Mouse (Mus musculus): ENCODE data around the gene Ints6.
"Not testable (repeated sequence)": the region's sequence is repeated elsewhere in the genome, so short reads cannot be mapped to it uniquely, and the experiment has no call there.

Gene Ints6

DNA sequence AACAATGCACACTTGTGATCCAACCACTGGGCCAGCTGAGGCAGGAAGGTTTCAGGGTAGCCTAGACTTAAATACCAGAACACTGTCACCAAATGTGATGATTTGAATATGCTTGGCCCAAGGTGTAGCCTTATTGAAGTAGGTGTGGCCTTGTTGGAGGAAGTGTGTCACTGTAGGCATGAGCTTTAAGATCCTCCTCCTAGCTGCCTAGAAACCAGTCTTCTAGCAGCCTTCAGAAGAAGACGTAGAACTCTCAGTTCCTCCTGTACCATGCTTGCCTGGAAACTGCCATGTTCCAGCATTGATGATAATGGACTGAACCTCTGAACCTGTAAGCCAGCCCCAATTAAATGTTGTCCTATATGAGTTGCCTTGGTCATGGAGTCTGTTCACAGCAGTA lies 25.3 kb downstream of the Ints6 start:
- no peak for DNase-seq

DNA sequence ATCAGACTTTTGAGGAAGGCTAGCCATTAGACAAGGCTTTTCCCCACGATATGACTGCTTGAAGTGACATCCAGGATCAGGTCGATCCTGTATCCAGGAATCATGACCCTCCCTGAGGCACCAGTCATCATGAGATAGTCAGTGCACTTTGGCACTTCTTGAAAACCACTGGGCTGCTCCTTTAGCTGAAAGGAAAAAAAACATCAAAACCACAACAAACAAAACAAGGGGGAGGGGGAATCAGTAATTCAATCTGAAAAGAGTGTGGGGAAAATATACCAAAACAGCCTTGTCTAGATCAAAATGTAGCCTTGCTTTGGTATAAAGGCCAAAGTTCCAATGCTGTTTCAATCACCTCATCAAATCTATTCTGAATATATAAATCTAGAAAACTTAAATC lies 27.3 kb downstream of the Ints6 start:
- DNase-seq: no peak

DNA sequence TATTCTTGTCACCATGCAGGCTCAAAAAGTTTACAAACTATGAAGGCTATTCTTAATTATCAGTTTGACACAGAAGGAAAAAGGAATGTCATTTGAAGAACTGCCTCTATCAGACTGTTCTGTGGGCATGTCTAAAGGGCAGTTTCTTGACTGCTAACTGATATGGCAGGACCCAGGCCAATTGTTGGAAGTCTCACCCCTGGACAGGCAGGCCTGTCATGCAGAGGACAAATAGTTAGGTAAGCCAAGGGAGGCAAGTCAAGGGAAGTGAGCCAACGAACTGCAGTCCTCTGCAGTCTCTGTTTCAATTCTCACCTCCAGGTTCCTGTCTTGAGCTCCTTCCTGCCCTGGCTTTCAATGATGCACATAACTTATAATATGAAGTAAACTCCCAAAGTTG lies 29.1 kb downstream of the Ints6 start:
- no peak for DNase-seq

DNA sequence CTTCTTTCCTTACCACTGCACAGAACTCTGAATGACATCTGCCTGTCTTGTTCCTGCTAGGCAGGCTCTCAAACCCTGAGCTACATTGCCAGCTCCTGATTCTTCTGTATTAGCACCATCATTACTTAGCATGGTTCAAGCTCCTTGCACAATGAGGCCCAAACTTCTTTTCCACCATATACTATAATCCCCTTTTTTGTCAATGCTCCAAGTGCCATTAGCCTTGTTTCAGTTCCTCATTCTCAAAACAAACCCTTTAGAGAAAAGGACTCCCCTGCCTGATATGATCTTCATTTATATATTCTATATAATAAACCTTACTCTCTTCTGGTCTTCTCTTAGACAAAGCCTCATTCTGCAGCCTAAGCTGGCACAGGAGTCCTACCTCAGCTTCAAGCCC lies 36.4 kb downstream of the Ints6 start:
- DNase-seq: no peak

DNA sequence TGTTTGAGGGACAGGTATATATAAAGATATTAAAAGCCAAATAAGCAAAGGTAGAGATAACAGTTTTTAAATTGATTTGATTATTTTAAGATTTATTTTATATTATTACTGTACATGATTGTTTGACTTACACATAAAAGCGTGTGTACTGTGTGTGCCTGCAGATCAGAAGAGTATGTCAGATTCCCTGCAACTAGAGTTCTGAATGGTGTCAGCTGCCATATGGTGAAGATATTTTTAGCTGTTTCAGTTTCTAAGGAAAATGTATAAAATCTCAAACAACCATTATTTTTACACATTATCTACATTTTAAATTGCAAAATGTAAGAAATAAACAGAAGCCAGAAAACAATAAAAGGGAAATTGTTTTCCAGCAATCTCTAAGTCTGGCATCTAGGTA lies 39.3 kb downstream of the Ints6 start:
- DNase-seq: no peak

DNA sequence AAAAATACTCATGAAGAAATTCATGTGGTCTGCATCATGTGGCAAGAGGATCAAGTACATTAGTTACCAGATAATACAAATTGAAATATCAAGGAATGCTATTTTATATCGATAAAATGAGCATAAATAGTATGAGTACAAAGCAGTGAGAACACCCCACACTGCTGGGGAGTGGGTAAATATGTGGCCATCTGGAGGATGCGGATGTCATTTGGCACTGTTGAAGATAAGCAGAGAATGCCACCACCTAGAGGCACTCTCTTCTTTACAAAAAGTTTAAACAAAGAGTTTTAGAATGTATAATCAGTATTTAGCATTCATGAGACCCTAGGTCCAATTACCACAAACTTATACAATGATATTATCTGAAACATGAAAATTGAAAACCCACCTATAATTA lies 42.8 kb downstream of the Ints6 start:
- peak; percentile 12 to 28 for DNase-seq

DNA sequence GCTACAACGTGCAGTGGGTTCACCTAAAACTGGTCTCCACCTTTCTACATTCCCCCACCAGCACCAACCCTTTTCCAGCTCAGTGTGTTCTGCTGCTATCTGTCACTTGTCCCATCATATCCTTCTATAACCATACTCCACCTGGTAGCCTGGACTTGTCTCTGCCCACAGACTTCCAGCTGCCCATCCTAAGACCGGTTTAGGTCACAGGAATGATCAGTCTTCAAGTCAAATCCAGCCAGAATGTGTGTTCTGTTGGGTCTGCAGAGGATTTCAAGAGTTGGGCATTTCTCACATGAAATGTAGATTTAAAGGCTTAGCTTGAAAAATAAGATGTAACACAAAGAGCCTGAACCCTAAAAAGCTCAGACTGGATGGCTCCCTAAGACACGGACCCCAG lies 87.3 kb downstream of the Ints6 start:
- DNase-seq: peak in 1 of 2 experiments; percentile 8

DNA sequence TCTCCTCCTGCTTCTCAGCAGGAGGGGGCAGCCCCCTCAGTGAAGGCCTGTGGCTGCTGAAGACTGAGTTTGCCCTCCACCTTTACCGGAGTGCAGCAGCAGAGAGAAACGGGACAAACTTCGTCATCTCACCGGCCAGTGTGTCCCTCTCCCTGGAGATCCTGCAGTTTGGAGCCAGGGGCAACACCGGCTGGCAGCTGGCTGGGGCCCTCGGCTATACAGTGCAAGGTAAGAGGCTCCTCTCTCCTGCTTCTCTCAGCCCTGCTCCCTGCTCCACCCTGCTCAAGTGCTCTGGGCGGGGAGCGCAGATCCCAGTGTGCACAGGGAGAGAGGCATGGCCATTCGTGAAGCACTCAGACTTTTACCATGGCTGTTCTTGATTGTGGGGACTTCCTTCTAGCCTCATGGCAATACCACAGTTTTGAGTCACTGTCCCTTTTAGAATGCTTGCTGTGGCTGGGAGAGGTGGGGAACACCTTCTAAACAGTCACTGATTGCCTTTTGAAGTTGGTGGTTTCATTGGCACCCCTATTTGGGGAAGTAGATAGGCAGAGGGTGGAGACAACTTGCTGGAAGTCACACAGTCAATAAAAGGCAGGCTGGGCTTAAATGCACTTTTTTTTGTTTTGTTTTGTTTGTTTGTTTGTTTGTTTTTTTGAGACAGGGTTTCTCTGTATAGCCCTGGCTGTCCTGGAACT lies 95.8 kb downstream of the Ints6 start:
- no peak for DNase-seq

DNA sequence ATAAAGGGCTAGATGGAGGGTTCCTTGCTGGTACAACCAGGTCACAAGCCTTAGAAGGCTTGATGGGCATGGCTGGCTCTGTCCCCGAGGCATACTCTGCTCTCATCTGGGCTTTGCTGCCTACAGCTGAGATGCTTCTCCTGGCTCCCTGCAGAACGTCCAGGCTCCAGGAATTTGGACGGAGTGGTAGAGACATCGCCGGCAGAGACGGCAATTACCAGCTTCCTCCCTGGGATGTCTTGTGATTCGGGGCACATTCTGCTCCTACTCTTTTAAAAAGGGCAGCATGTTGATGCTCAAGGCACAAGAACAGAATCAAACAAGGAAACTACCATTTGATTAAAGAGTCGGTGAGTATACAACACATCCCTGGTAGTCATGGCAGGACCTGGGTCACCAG lies 97.6 kb downstream of the Ints6 start, which contains the start of gene Serpine3:
Gene Serpine3 (plus strand): TSS at position 301 of the 400 bp plus-strand sequence.
- no peak for DNase-seq

DNA sequence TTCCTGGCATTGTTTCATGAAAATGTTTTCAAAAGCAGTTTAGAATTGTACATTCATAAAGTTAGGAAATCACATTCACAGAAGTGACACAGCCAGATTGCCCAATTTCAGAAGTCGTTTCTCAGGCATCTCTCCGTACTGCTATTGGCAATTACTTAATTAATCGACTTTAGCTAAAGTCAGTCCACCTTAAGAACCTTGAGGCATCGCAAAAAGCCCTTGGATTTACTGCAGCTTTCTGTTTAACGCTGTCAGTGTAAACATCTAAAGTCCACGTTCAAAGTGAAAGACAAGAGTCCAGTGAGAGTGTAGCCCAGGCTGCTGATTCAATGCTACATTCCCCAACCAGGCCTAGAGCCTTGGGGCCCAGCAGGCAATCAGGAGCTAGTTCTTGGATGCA lies 98.6 kb downstream of the Ints6 start:
- DNase-seq: no peak

DNA sequence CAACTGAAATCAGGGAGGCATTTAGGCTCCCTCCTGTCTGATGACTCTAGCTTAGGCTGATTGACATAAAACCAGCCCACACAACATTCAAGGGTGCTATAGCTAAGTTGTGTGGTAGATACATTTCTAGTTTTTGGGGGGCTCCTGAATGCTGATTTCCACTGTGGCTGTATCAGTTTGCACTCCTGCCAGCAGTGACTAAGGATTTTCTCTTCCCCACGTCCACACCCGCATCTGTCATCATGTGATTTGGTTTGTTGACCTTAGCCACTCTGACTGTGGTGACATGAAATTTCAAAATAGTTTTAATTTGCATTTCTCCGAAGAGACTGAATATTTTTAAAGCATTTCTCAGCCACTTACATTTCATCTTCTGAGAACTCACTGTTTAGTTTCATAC lies 103.5 kb downstream of the Ints6 start:
- DNase-seq: no peak

DNA sequence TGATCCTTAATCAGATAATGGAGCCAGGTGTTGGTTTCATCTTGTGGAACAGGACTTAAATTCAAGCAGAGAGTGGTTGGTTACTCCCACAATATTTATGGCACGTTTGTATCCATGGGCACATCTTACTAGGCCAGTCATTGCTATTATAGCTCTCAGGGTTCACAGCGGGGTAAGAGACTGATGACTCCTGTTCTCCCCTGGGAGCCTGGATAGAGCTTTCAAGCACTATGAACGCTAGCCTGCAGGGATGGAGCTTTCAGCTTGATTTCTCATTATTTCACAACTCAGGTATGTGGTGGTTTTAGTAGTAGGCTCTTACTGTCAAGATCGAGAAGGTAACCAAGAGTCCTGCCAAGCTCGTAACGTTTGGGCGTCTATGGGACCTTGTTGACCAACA lies 105.0 kb downstream of the Ints6 start:
- DNase-seq: no peak

DNA sequence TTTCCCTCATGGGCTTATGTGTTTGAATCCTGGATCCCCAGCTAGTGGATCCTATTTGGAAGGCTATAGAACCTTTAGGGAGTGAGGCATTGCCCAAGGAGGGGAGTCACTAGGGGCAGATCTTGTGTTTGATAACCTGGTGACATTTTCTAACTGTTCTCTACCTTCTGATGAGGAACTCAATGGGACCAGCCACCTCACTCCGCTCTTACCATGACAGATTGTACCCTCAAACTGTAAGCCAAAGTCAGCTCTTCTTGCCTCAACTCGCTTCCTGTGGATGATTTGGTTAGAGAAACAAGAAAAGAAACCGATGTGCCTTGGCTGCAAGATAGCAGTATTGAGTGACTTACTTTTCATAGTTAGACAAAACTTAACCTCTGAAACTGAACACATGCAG lies 109.2 kb downstream of the Ints6 start:
- no peak for DNase-seq

DNA sequence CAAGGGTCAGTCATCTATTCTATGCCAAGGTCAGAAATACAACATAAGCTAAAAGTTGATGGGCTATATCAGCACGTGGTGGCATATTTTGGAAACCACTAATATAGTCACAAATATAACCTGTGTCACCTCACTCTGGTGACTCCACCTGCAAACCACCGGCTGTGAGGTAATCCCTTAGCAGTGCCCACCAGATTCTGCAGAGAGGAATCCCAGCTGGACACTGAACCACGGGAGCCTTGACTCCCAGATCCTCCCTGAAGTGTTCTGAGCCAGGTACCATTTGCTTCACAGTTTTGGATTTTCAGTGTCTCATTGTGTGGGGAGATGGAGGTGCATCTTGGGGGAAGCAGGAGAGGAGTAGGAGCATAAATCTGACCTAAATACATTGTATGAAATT lies 110.6 kb downstream of the Ints6 start:
- no peak for DNase-seq

DNA sequence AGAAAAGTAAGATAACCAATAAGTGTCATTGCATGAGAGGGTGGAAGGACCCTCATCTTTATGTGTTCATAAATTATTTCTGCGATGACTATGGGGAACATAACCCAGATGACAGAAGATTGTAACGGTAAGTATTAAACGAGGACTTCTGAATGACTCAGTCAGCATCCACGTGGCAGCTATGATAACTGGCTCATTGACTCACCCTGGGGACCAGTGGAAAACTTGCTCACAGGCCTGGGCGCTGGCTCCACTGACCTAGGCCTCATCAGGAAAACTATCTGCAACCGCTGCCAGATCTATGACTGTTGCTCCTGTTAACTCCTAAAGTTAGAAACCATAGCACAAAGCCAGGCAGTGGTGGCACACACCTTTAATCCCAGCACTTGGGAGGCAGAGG lies 112.6 kb downstream of the Ints6 start:
- no peak for DNase-seq

DNA sequence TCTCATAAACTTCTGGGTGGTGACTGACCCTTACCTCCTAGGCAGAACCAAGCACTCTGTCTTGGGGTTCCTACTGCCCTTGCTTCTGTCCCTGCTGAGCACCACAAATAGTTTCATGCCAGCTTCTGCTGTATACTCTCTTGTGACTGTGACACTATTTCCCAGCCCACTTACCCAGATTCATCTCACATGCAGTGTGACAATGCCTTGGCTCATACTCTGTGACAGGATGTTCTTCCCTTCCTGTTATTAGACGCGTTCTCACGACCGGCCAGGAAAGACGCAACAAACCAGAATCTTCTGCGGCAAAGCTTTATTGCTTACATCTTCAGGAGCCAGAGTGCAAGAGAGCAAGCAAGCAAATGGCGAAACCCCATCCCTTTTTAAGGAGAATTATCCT lies 118.6 kb downstream of the Ints6 start:
- not testable (repeated sequence) for DNase-seq

DNA sequence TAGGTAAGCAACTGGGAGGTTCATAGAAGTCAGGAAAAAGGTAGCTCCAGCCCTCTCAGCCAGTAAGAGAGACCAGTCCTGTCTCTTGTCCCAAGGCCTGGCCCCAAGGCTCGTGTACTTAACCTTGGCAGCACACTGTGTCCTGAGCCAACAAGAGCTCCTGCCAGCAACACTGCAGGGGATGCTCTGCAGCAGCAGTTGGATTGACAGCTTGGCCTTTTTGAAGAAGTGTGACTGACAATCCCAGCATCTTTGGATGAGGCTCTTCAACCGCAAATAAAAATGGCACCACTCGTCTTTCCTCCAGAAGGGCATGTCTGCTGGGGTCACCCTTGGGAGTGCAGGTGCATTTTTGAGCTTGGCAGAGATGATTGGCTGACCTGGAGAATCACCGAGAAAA lies 120.6 kb downstream of the Ints6 start:
- DNase-seq: peak in 1 of 2 experiments; percentile 25

DNA sequence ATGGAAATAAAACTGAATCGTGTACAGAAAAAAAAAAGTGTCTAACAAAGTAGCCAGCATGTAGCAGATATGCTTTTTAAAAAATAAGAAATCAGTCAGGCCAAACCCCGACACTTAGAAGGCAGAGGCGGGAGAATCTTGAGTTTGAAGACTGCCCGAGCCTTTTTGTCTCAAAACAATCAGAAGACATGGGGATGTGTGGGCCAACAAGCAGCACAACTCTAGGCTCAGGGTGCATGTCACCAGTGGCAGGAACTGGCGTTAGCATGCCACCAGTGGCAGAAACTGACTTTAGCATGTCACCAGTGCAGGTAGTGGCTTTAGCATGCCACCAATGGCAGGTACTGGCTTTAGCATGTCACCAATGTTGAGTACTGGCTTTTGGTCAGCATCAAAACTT lies 121.4 kb downstream of the Ints6 start:
- no peak for DNase-seq

DNA sequence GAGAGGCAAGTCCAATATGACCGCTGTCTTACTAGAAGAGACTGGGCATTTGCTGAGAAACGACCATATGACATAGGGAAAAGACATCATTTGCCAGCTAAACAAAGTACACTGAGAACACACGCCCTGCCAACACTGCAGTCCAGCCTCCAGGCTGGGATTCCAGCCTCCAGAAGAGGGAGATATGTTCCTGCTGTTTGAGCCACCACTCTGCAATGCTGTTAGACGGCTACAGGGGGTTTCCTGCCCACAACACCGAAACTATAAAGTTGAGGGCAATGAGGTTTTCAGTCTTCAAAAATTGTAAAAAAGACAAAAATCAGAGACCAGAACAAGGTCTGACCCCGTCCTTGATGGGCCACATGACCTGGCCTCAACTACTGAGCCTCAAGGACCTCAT lies 121.9 kb downstream of the Ints6 start:
- peak in 1 of 2 experiments; percentile 8 for DNase-seq

DNA sequence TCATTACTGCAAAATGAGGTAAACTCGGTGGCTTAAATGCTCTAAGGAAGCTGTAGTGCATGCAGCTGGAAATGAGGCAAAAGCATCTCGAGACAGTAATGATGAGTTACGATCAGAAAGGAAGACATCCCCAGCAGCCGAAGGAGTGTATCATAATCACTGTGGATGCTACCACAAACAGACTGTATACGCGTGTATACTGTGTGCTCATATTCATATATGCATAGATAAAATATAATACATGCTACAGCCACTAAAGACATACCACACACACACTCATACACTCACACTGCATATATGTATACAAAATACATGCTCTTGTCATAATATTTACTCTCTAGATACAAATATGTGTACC lies 122.6 kb downstream of the Ints6 start:
- no peak for DNase-seq

DNA sequence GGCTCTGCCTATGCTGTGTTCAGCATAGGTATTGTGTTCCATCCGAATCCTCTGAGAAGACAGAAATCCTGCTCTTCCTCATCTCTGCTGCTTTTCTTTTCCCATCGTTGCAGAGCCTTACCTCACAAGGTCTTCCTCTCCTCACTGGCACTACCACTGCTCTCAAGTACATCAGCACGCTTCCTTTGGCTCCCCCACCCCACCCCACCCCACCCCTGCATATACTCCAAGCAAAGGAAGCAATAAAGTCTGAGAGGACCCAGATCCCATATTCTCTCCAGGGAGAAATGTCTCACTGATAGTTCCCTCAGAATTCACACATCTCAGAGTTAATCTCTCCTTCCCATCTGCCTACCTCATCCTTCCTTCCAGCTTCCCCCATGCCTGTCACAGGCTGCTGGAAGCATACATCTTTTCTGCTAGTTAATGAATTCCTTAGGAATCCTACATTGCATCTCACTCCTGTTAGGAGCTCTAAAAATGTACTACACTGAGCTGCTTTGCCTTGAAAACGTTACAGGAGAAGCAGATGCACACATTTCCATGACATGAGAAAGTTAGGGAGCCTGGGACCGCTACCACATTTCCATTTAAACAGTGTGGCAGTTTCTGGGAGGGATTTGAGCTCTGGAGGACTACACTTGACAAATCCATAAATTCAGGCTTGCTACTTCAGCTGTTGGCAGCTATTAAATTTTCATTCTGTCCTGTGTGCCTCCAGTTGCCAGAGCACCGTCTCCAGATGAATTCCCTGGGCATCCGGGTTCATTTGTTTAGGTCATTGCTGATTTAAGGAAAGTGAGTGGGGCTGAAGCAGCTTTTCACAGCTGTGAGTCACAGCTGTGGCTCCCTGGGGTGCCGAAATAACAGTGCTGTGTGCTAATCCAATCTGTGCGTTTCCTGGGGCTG lies 123.3 kb downstream of the Ints6 start:
- DNase-seq: no peak

DNA sequence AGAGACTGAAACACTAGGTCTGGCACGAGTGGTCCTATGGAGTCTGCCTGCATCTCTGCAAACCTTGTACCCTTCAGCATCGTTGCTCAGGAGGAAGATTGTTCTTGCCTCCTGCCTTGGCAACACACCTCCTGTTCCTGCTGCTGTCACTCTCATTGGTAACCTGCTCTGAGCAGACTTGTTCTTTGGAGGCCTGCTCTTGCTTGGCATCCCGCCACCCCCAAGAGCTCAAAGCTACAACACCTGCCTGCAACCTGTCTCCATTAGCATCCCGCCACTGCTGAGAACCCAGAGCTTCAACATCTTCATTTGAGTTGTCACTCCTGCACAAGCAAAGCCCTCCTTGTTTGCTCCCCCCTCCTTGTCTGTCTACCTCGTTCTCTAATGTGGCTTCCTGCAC lies 133.0 kb downstream of the Ints6 start:
- DNase-seq: peak; percentile 80 to 87

All from cerebellum, postnatal 25 days (tissue).